Mouse (Mus musculus) forebrain, embryonic 11.5 days (tissue): ENCODE measurements at regions not wholly inside any gene's neighbourhood (a gene's known extent, or its start where the extent isn't known, plus 50 kb on each side); places are given as distances from the start of the nearest gene placed in this dataset.

Experiments used
- ATAC-seq: fragments of 200-750 bp; cut with Nextera tagmentation; replicated peaks from 2 replicates; pipeline ENCODE4 v1.8.0; 2017; ENCODE audit warnings: moderate TSS enrichment; ENCODE audit not compliant: low FRiP score
- DNase-seq: peaks from one replicate; pipeline ENCODE4 v3.0.0-alpha.2; 2017; ENCODE audit warnings: low spot score
- H3K27ac ChIP-seq: fragments of 300-500 bp; sonication (generic); 2 replicates; pipeline ENCODE4 v1.5.1; 2014; ENCODE audit warnings: low read depth, low read length
- H3K27me3 ChIP-seq: fragments of 300-500 bp; sonication (generic); 2 replicates; pipeline ENCODE4 v1.6.1; 2014; ENCODE audit warnings: mild to moderate bottlenecking, low read length, mixed read lengths; ENCODE audit not compliant: control insufficient read depth, insufficient read depth
- H3K36me3 ChIP-seq: fragments of 300-500 bp; sonication (generic); 2 replicates; pipeline ENCODE4 v1.6.1; 2014; ENCODE audit warnings: mild to moderate bottlenecking, low read length, moderate library complexity, mixed read lengths; ENCODE audit not compliant: control insufficient read depth, insufficient read depth
- H3K4me1 ChIP-seq: fragments of 300-500 bp; sonication (generic); replicated peaks from 2 replicates; pipeline ENCODE4 v1.6.1; 2014; ENCODE audit warnings: low read length, mixed read lengths; ENCODE audit not compliant: control insufficient read depth, insufficient read depth
- H3K4me2 ChIP-seq: fragments of 300-500 bp; sonication (generic); 2 replicates; pipeline ENCODE4 v1.6.1; 2014; ENCODE audit warnings: low read depth, mild to moderate bottlenecking, low read length, moderate library complexity, mixed read lengths; ENCODE audit not compliant: severe bottlenecking
- H3K4me3 ChIP-seq: fragments of 300-500 bp; sonication (generic); 2 replicates; pipeline ENCODE4 v1.5.1; 2014; ENCODE audit warnings: low read depth, low read length
- H3K9ac ChIP-seq: fragments of 300-500 bp; sonication (generic); 2 replicates; pipeline ENCODE4 v1.6.1; 2014; ENCODE audit warnings: low read length
- H3K9me3 ChIP-seq: fragments of 300-500 bp; sonication (generic); 2 replicates; pipeline ENCODE4 v1.6.1; 2016; ENCODE audit warnings: low read length, mixed read lengths; ENCODE audit not compliant: control insufficient read depth
- WGBS: fragments of 180-500 bp; shearing (Covaris S2); extraction: QIAGEN DNeasy Blood & Tissue Kit; methylation state at CpG from one replicate; pipeline ENCODE4 v1.1.7; 2014; 5-methylcytosine and 5-hydroxymethylcytosine counted together

DNA sequence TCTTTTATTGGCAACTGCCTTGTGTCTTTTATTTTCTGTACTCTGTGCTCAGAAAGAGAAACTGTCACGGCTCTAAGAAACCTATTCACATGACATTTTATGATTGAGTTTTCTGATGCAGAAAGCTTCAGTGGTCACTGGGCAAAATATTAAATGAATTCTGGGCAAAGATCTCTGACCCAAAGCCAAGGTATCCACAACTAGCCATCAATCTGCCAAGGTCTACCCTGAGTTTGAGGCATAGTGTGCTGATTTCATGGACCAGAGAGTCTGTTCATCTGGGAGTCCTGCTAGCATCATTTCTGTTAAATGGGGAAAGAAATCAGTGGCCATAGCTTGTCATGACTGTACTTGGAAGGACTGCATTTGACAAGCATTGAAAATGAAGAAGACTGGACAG is 103.3 kb downstream of the Klf6 start:
- 100% methylated on average over 1 of the region's 1 CpGs for WGBS
- no peak for ATAC-seq
- no peak overlapping the region for H3K4me3 ChIP-seq
- DNase-seq = no peak
- H3K27me3 ChIP-seq = no peaks in the 10 kb centered on the region
- no peak overlapping the region for H3K4me2 ChIP-seq
- H3K4me1 ChIP-seq = no peaks in the 10 kb centered on the region
- no peak overlapping the region for H3K27ac ChIP-seq
- no peak overlapping the region for H3K9ac ChIP-seq
- no peaks in the 10 kb centered on the region for H3K36me3 ChIP-seq
- H3K9me3 ChIP-seq = no peaks in the 10 kb centered on the region

DNA sequence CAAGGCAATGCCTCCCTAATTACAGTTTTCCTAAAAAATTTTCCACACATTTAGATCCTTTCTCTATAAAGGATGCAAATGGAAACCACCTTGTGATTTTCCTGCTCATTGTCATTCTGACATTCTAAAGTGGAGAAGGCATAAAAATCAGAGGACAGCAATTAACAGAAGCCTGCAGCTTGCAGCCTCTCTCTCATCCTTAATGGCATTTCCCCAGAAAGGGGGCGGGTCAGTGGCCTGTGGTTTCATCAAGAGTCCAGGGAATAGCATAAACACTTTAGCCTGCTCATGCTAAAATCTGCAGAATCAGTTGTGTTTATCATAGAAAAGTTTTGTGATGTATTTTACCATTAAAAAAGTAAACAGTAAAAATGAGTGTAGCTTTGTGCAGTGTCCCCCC is 117.3 kb downstream of the Klf6 start:
- H3K27ac ChIP-seq = no peak overlapping the region
- ATAC-seq (no peak), DNase-seq (no peak)
- no peak overlapping the region for H3K9ac ChIP-seq
- H3K4me3 ChIP-seq = no peak overlapping the region
- no peaks in the 10 kb centered on the region for H3K36me3 ChIP-seq
- H3K4me2 ChIP-seq = no peak overlapping the region
- H3K9me3 ChIP-seq = no peaks in the 10 kb centered on the region
- no peaks in the 10 kb centered on the region for H3K4me1 ChIP-seq
- H3K27me3 ChIP-seq = no peaks in the 10 kb centered on the region
- 42% methylated on average over 1 of the region's 1 CpGs for WGBS

DNA sequence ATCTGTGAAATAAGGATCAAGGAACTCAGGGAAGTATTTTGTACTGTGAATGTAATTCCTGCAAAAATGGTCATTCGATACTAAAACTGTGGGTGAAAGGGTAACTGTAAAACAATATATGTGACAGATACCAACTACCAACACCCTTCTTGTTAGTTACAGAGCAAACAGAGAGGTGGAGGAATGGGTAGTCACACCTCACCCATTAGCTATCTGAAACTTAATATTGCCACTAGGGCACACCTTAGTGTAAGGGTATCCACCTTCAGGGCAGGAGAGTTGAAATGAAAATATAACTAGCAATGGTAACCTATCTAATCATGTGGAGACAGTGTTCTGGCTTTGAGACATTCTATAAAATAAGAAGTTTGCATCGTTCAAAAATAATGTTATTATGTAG is 126.2 kb downstream of the Klf6 start:
- Histone ChIP-seq H3K4me1 (no peaks in the 10 kb centered on the region), H3K9ac (no peak overlapping the region), H3K27me3 (no peaks in the 10 kb centered on the region), H3K9me3 (no peaks in the 10 kb centered on the region), H3K27ac (no peak overlapping the region), H3K4me2 (no peak overlapping the region), H3K36me3 (no peaks in the 10 kb centered on the region), H3K4me3 (no peak overlapping the region)
- ATAC-seq (no peak), DNase-seq (no peak)
- WGBS = 94% methylated on average over 2 of the region's 2 CpGs

DNA sequence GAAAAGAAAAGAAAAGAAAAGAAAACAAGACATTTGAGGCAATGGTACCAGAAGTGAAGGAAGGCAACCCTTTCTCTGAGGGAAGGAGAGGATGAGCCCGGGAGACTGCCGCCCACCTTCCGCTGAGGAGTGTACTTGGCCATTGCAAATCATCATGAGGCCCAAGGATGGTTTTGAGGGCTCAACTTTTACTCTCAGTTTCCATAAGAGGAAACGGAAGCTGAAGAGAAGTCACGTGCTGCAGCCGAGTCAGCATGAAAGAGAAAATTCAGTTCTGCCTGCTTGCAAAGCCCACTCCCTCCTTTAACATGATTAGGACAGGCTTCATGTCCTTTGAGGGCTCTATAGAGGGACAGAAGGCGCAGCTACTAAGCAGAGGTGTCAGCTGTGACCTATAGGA is 127.1 kb downstream of the Klf6 start:
- no peak overlapping the region for H3K27ac ChIP-seq
- ATAC-seq (no peak), DNase-seq (no peak)
- WGBS = 89% methylated on average over 7 of the region's 7 CpGs
- no peak overlapping the region for H3K4me2 ChIP-seq
- no peak overlapping the region for H3K4me3 ChIP-seq
- no peaks in the 10 kb centered on the region for H3K36me3 ChIP-seq
- H3K4me1 ChIP-seq = no peaks in the 10 kb centered on the region
- H3K9me3 ChIP-seq = no peaks in the 10 kb centered on the region
- no peak overlapping the region for H3K9ac ChIP-seq
- no peaks in the 10 kb centered on the region for H3K27me3 ChIP-seq

DNA sequence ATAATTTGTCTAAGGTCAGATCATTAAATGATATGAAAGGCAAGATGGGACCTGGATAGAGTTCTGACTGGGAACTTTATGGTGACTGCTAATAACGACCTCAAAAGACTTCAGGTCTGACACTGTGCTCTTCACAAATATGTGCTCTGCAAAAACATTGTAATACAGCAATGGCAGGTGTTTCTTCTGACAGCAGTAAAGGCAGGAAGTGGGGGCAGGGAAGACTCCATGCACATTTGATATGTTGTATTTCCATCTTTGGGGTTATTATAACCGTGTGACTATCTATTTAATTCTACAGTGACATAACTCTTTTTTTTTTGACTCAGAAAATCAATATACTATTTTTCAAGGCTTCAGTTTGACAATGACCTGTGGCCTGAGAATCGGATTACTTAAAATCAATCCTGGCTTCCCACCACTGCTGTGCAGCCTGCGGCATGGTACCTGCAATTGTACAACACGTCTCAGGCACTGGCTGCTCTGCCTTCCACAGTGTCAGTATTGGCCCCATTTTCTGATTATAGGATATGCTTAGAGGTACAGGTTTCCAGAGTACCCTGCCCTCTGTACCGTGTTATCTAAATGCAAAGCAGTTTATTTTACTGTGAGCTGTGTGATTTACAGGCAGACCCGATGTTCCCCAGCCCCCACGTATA is 139.4 kb downstream of the Klf6 start:
- Histone ChIP-seq H3K9me3 (no peaks in the 10 kb centered on the region), H3K9ac (no peak overlapping the region), H3K4me1 (no peaks in the 10 kb centered on the region), H3K36me3 (no peaks in the 10 kb centered on the region), H3K27ac (no peak overlapping the region), H3K4me3 (no peak overlapping the region), H3K27me3 (no peaks in the 10 kb centered on the region), H3K4me2 (no peak overlapping the region)
- ATAC-seq (no peak), DNase-seq (no peak)
- 85% methylated on average over 8 of the region's 8 CpGs for WGBS

GRCm38 (mm10) chr13:6001218-6001564 is 139.9 kb downstream of the Klf6 start:
- no peak overlapping the region for H3K4me3 ChIP-seq

GRCm38 (mm10) chr13:6005901-6006300 is 144.6 kb downstream of the Klf6 start:
- H3K9me3 ChIP-seq = no peaks in the 10 kb centered on the region
- ATAC-seq (no peak), DNase-seq (no peak)
- H3K9ac ChIP-seq = no peak overlapping the region
- no peaks in the 10 kb centered on the region for H3K36me3 ChIP-seq
- H3K4me1 ChIP-seq = no peaks in the 10 kb centered on the region
- no peak overlapping the region for H3K4me2 ChIP-seq
- H3K4me3 ChIP-seq = no peak overlapping the region
- no peaks in the 10 kb centered on the region for H3K27me3 ChIP-seq
- WGBS = 94% methylated on average over 6 of the region's 6 CpGs
- no peak overlapping the region for H3K27ac ChIP-seq

More at GRCm38 (mm10) chr13:6001218-6001564, 139.9 kb downstream of the Klf6 start:
- H3K9ac ChIP-seq = no peak overlapping the region
- no peaks in the 10 kb centered on the region for H3K9me3 ChIP-seq
- no peak overlapping the region for H3K4me2 ChIP-seq
- no peak for DNase-seq
- H3K27ac ChIP-seq = no peak overlapping the region
- no peaks in the 10 kb centered on the region for H3K4me1 ChIP-seq
- no peak for ATAC-seq
- 91% methylated on average over 3 of the region's 3 CpGs for WGBS
- no peaks in the 10 kb centered on the region for H3K36me3 ChIP-seq
- no peaks in the 10 kb centered on the region for H3K27me3 ChIP-seq

DNA sequence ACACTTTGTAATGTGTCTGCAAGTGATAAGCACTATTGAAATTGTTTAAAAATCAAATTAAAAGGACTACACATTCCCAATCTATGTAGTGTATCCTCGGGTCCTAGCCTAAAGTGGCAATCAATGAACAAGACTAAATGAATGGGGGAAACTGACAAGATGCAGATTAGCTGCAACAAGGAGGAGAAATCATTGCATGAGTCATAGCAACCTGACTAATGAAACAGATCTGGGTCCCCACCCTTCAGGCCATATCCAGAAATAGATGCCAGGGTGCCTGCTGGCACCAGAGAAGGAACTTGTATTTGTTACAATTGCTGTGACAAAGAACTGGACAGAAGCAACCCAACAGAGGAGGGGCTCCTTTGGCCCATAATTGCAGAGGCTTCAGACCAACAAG is 148.4 kb downstream of the Klf6 start:
- H3K9me3 ChIP-seq = no peaks in the 10 kb centered on the region
- ATAC-seq (no peak), DNase-seq (no peak)
- no peaks in the 10 kb centered on the region for H3K36me3 ChIP-seq
- H3K9ac ChIP-seq = no peak overlapping the region
- no peak overlapping the region for H3K4me2 ChIP-seq
- 80% methylated on average over 1 of the region's 1 CpGs for WGBS
- H3K27ac ChIP-seq = no peak overlapping the region
- H3K4me3 ChIP-seq = no peak overlapping the region
- H3K27me3 ChIP-seq = no peaks in the 10 kb centered on the region
- H3K4me1 ChIP-seq = no peaks in the 10 kb centered on the region

- H3K27me3 ChIP-seq = no peaks in the 10 kb centered on the region
- H3K4me3 ChIP-seq = no peak overlapping the region
- no peak for ATAC-seq
- no peaks in the 10 kb centered on the region for H3K9me3 ChIP-seq
- no peaks in the 10 kb centered on the region for H3K36me3 ChIP-seq
- H3K9ac ChIP-seq = no peak overlapping the region
- H3K4me2 ChIP-seq = no peak overlapping the region
- H3K4me1 ChIP-seq = no peaks in the 10 kb centered on the region
- WGBS = 95% methylated on average over 4 of the region's 4 CpGs
- DNase-seq = no peak
- H3K27ac ChIP-seq = no peak overlapping the region
These were observed 165.9 kb downstream of the Klf6 start for GRCm38 (mm10) chr13:6027207-6027606.
